Mouse (Mus musculus) brain, embryonic 14.5 days (tissue): ENCODE results near the gene Ces3b. TPM values are rescaled to one million over a fixed set of nuclear protein-coding genes. Genes with fewer than 3 reads are reported as not detected.
A peak's percentile ranks its signal among the peaks of the same experiment; 100 is the strongest.
"Not testable (repeated sequence)": the region's sequence is repeated elsewhere in the genome, so short reads cannot be mapped to it uniquely, and the experiment has no call there.

Experiments used
- DNase-seq: peaks from one replicate; pipeline ENCODE4 v3.0.0-alpha.2; 2011; ENCODE audit warnings: low read depth
- CTCF ChIP-seq: fragments of 200-500 bp; IDR thresholded peaks from 2 replicates; pipeline ENCODE4 v1.5.1; 2012; ENCODE audit warnings: inconsistent platforms, mild to moderate bottlenecking, moderate library complexity, borderline replicate concordance; ENCODE audit not compliant: insufficient read depth, insufficient read length; ENCODE audit errors: extremely low read depth
- POLR2A ChIP-seq: fragments of 200-500 bp; IDR thresholded peaks from 2 replicates; pipeline ENCODE4 v1.6.1; 2012; ENCODE audit warnings: mild to moderate bottlenecking, inconsistent platforms, borderline replicate concordance; ENCODE audit not compliant: poor library complexity, insufficient read depth, insufficient read length, severe bottlenecking; ENCODE audit errors: extremely low read depth
- polyA plus RNA-seq: library from polyadenylated mRNA; depleted of rRNA; stranded (reverse); fragments of >200 nt; gene quantifications from 2 replicates; pipeline ENCODE4 v1.2.3, GENCODE M21; 2012; rRNA removed

The Ces3b gene
- polyA plus RNA-seq, result not detected in 2 replicates

DNA sequence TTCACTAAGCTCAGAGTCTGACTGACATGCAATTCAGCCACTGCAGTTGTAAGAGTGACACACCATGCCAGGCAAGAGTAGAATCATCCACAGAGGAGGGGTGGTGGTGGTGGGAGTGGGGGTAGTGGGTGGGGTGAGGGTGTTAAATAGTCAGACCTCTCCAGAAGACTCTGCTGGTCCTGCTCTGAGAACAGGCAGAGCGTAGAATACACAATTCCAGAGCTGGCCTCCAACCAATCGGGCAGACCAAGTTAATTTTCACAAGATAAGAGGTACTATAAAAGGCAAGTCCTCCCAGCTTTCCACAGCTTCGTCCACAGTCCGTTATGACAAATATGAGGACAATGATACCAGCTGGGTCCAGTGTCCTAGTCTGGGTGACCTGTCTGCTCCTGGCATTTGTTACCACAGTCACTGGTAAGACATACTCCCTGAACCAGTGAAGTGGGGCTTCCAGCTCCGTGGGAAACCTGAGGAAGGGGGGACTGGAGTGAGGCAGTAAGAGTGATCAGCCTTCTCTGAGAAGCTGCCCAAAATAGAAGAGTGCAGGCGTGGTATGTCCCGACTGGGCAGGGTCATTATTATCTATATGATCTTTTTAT is at the start of gene Ces3b:
Gene Ces3b (plus strand): TSS at position 305 of the 602 bp plus-strand sequence.
- TF ChIP-seq CTCF, result no peak
- no peak for TF ChIP-seq POLR2A

GRCm38 (mm10) chr8:105043510-105043909 is 40.0 kb upstream of the Ces3b start:
- TF ChIP-seq CTCF (no peak), POLR2A (no peak)
- no peak for DNase-seq

More for the DNA sequence above, at the start of gene Ces3b:
- DNase-seq, result no peak

- no peak for DNase-seq
- TF ChIP-seq POLR2A (no peak), CTCF (no peak)
Measured at GRCm38 (mm10) chr8:105045824-105046401, 37.6 kb upstream of the Ces3b start.

DNA sequence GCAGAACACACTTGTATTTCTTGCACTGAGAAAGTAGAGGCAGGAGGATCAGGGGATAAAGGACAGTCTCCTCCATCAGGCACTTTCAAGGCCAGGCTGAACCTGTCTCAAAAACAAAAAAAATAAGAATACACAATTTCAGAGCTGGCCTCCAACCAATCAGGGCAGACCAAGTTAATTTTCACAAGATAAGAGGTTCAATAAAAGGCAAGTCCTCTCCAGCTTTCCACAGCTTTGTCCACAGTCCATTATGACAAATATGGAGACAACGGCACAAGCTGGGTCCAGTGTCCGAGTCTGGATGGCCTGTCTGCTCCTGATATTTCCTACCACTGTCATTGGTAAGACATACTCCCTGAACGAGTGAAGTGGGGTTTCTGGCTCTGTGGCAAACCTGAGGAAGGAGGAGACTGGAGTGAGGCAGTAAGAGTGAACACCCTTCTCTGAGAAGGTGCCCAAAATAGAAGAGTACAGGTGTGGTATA is 35.1 kb upstream of the Ces3b start, which contains the start of gene Ces3a:
Gene Ces3a (plus strand): TSS at position 231 of the 484 bp plus-strand sequence.
- no peak for TF ChIP-seq POLR2A
- no peak for TF ChIP-seq CTCF
- DNase-seq, result no peak

GRCm38 (mm10) chr8:105056211-105056610 is 27.3 kb upstream of the Ces3b start:
- no peak for DNase-seq
- TF ChIP-seq CTCF (no peak), POLR2A (no peak)

DNA sequence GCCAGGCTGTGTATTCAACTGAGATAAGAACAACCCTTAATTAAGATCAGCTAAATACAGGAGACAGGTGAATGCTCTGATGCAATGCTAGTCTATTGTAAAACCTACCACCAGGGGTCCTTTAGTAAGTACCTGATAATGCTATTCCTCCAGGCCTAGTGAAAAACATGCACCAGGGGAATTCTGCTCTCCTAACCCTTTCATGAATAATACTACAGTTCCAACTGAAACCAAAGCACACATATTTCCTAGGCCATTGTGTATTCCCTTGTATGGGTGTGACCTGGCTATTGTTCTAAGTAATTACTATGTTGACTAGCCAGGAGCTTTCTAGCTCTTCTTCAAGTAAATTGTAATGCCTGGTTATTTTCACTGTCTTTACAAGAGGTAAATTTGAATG is 23.5 kb upstream of the Ces3b start:
- TF ChIP-seq CTCF, result no peak
- TF ChIP-seq POLR2A, result no peak
- no peak for DNase-seq

DNA sequence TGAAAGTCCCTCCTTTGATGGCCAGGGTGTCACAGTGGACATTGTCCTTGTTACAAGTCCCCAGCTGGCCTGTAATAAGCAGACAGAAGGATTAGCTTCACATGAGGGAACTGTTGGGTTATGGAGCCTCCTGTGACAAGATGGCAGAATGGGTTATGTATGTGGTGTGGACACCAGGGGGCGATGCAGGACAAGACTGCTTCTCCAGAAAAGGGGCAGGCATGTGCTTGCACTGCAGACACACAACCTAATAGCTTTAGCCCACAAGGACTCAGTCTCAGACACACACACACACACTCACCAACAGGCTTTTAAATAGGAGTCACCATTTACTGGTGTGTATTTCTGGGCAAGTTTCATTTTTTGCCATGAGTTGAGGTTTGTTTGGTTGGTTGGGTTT is 16.8 kb upstream of the Ces3b start:
- DNase-seq, result peak; percentile 80
- TF ChIP-seq CTCF (peak; percentile 62; the same call in 1 of the 2 replicates), POLR2A (no peak)

DNA sequence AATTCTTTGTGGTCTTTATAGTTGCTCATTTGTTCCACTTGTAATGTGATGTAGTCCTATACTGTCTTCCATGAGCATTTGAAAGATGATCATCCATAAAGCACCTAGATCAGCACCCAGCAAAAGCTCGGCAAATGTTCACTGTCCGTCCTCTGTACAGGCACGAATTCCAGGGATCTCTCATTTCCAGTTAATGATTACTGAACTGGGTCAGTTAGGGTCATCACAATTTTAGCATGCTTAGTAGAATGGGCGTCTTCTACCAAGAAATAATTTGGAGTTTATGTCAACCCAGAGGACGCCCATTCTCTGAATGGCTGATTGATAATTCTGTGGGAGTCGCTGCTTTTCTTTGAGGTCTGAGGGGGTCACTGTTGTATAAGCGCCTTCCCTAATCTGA is 15.6 kb upstream of the Ces3b start:
- not testable (repeated sequence) for DNase-seq

DNA sequence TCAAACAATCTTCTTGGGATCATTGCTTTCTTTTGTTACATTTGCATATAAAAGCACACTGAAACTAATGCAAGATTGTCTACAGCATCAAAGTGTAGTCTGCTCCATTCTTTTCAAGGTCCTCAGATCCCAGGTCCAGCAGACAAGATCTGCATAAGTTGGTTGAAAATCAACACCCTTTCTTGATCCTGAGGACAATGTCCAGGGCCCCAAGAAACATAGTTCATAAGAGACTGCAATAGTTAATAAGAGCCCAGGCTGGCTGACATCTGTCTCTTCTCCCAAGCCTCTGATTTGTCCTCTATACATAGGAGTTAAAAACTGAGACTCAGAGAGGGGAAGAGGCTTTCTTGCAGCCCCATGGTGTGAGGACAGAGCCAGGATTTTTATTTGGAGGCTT is 14.6 kb upstream of the Ces3b start:
- DNase-seq, result no peak
- TF ChIP-seq CTCF (no peak), POLR2A (no peak)

GRCm38 (mm10) chr8:105076601-105077000 is 7.0 kb upstream of the Ces3b start:
- TF ChIP-seq CTCF (no peak), POLR2A (no peak)
- no peak for DNase-seq

GRCm38 (mm10) chr8:105077071-105077470 is 6.5 kb upstream of the Ces3b start:
- DNase-seq, result no peak
- TF ChIP-seq POLR2A, result no peak
- no peak for TF ChIP-seq CTCF

- no peak for DNase-seq
- TF ChIP-seq CTCF, result no peak
- no peak for TF ChIP-seq POLR2A
Measured at GRCm38 (mm10) chr8:105078591-105078990, 5.0 kb upstream of the Ces3b start.
